Mouse (Mus musculus) cortical plate, adult 2 months (tissue): ENCODE data around the gene Lrit3.

Source experiments
- CTCF ChIP-seq: fragments of 200-500 bp; IDR thresholded peaks from 2 replicates; pipeline ENCODE4 v1.5.1; 2011; ENCODE audit warnings: mild to moderate bottlenecking, control low read depth, low read length; ENCODE audit not compliant: insufficient read depth; ENCODE audit errors: extremely low read depth
- POLR2A ChIP-seq: fragments of 200-500 bp; IDR thresholded peaks from 2 replicates; pipeline ENCODE4 v1.6.1; 2011; ENCODE audit warnings: mild to moderate bottlenecking, low read length, control low read depth; ENCODE audit not compliant: insufficient read depth; ENCODE audit errors: extremely low read depth

GRCm38 (mm10) chr3:129831035-129831568, 27.3 kb upstream of the Lrit3 start, which contains the start of gene Gar1:
- TF ChIP-seq CTCF, result no peak
- peak; percentile 55; the same call in 1 of the 2 replicates for TF ChIP-seq POLR2A
